Mouse (Mus musculus): ENCODE measurements around the gene Gstm2. TPM values are rescaled to one million over a fixed set of nuclear protein-coding genes. Genes with fewer than 3 reads are reported as not detected.

Gstm2 gene
- polyA plus RNA-seq, 1 experiment from 2014 or later = 30.1 TPM

- Histone ChIP-seq H3K4me1 (ENCODE audit: control insufficient read depth, insufficient read depth, low read length) (0 out of 2 replicates have a peak, but pooled peaks cover 2% of the 10 kb centered on the region), H3K27ac (replicated peaks; ENCODE audit: low read depth, low read length) (no peak overlapping the region), H3K27me3 (ENCODE audit: control insufficient read depth, insufficient read depth, low read length) (no peaks in the 10 kb centered on the region), H3K36me3 (ENCODE audit: control insufficient read depth, insufficient read depth, low read length) (no peaks in the 10 kb centered on the region), H3K9ac (ENCODE audit: low read length) (no peak overlapping the region), H3K4me3 (ENCODE audit: low read depth, low read length) (no peak overlapping the region), H3K9me3 (ENCODE audit: control insufficient read depth, low read length) (no peaks in the 10 kb centered on the region), H3K4me2 (ENCODE audit: low read depth, severe bottlenecking) (no peak overlapping the region)
- peak; percentile 2; the same call in 1 of the 2 replicates for ATAC-seq (ENCODE audit: insufficient number of reproducible peaks, low FRiP score, low TSS enrichment, low read depth)
- 69% methylated on average over 6 of the region's 6 CpGs for WGBS
- no peak for DNase-seq (ENCODE audit: low spot score)
These were observed 54.1 kb downstream of the Gstm2 start for GRCm38 (mm10) chr3:107932128-107932527.

Other genes starting within 250 kb of the Gstm2 start
- gene Csf1, start 226.0 kb downstream of the Gstm2 start, polyA plus RNA-seq (2014; fragmentation: Nextera tagmentation; extraction: Ambion mirVana) = 4.5 and 4.7 TPM in 2 replicates
- gene Eps8l3, start 109.2 kb downstream of the Gstm2 start, polyA plus RNA-seq (2014; fragmentation: Nextera tagmentation; extraction: Ambion mirVana) = not detected in 2 replicates
- 211 and 220 TPM in 2 replicates for gene Gstm5, start 90.6 kb downstream of the Gstm2 start, polyA plus RNA-seq (2014; fragmentation: Nextera tagmentation; extraction: Ambion mirVana)
- 37.1 and 37.2 TPM in 2 replicates for gene Gstm7, start 54.6 kb downstream of the Gstm2 start, polyA plus RNA-seq (2014; fragmentation: Nextera tagmentation; extraction: Ambion mirVana)
- 4.9 and 5.6 TPM in 2 replicates for gene Gstm6, start 42.7 kb downstream of the Gstm2 start, polyA plus RNA-seq (2014; fragmentation: Nextera tagmentation; extraction: Ambion mirVana)
- gene Gstm3, start 17.2 kb downstream of the Gstm2 start, polyA plus RNA-seq (2014; fragmentation: Nextera tagmentation; extraction: Ambion mirVana) = not detected in 2 replicates
- gene Gstm1, start 31.5 kb upstream of the Gstm2 start, polyA plus RNA-seq (2014; fragmentation: Nextera tagmentation; extraction: Ambion mirVana) = 32.8 and 33.9 TPM in 2 replicates
- gene Gstm4, start 58.4 kb upstream of the Gstm2 start, polyA plus RNA-seq (2014; fragmentation: Nextera tagmentation; extraction: Ambion mirVana) = 13.2 and 15.1 TPM in 2 replicates
- 37.0 and 38.0 TPM in 2 replicates for gene Ampd2, start 100.2 kb upstream of the Gstm2 start, polyA plus RNA-seq (2014; fragmentation: Nextera tagmentation; extraction: Ambion mirVana)
- gene Gnat2, start 106.3 kb upstream of the Gstm2 start, polyA plus RNA-seq (2014; fragmentation: Nextera tagmentation; extraction: Ambion mirVana) = 1.6 and 1.8 TPM in 2 replicates
- 192 and 198 TPM in 2 replicates for gene Gnai3, start 159.7 kb upstream of the Gstm2 start, polyA plus RNA-seq (2014; fragmentation: Nextera tagmentation; extraction: Ambion mirVana)
- gene Gpr61, start 168.4 kb upstream of the Gstm2 start, polyA plus RNA-seq (2014; fragmentation: Nextera tagmentation; extraction: Ambion mirVana) = 0.11 and 0.29 TPM in 2 replicates
- 2.2 and 2.7 TPM in 2 replicates for gene Amigo1, start 199.9 kb upstream of the Gstm2 start, polyA plus RNA-seq (2014; fragmentation: Nextera tagmentation; extraction: Ambion mirVana)
- gene Cyb561d1, start 214.8 kb upstream of the Gstm2 start, polyA plus RNA-seq (2014; fragmentation: Nextera tagmentation; extraction: Ambion mirVana) = 0.98 and 1.1 TPM in 2 replicates
- gene Atxn7l2, start 224.5 kb upstream of the Gstm2 start, polyA plus RNA-seq (2014; fragmentation: Nextera tagmentation; extraction: Ambion mirVana) = 21.1 and 25.6 TPM in 2 replicates
- gene Sypl2, start 240.2 kb upstream of the Gstm2 start, polyA plus RNA-seq (2014; fragmentation: Nextera tagmentation; extraction: Ambion mirVana) = 0.43 and 0.51 TPM in 2 replicates